Mouse (Mus musculus) spleen, postnatal 14 days (tissue): ENCODE measurements around the gene Sptan1.
"Not testable (repeated sequence)": the region's sequence is repeated elsewhere in the genome, so short reads cannot be mapped to it uniquely, and the experiment has no call there.

Experiments
- DNase-seq, 2 experiments: peaks; one replicate each; pipeline ENCODE4 v3.0.0; 2021 to 2022; ENCODE audit warnings: low spot score in 2 of 2

Gene Sptan1

DNA sequence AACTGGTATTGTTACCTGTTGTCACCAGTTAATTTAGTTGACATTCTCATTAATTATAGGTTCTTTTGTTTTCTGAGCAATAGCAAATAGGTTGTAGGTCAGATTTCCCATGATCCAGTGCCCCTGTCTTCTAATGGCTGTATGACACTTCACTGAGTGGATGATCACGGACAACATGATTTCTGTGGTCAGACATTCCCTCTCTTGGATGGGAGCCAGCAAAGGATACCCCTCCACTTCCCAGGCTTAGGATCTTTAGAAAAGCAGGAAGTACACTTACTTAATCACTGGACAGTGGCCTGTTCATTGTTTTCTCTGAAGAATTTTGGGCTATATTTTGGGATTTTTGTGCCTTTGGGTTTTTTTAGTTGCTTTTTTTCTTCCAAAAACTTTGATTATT, 43.7 kb downstream of the Sptan1 start:
- no peak for DNase-seq

DNA sequence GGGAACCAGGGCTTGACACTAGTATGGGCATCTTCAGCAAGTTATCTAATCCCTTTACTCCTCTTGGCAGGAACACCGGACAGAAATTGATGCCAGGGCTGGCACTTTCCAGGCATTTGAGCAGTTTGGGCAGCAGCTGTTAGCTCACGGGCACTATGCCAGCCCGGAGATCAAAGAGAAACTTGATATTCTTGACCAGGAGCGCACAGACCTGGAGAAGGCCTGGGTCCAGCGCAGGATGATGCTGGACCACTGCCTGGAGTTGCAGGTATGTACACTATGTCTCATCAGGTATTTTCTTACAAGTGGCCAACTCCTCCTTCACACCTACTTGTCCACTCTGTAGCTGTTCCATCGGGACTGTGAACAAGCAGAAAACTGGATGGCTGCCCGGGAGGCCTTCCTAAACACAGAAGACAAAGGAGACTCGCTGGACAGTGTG, 45.5 kb downstream of the Sptan1 start:
- DNase-seq: no peak

DNA sequence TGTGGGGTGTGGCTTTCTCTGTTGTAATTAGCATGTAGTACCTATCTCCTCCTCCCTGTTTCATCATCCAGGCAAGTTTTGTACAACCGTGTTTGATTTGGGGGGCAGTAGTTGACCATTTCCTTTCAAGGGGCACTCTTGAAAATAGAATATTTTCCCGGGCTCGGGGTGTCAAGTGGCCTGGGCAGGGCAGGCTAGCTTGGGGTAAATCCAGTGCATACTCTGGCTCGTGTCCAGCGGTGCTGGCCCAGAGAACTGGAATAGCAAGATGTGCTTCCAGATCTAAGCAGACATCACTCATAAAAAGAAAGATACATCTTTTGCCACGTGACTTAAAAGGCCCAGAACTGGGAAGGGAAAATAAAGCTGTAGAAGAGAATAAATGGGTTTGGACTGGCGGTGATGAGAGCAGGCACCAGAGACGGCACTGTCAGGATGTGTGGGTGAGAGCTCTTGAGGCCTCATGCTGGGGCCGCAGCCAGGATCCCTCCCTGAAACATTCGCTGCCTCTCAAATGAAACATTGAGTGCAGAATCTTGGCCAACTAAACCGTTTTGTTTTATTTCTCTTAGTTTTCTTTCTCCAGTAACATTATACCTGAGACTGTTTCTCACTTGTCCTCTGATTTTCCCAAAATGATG, 49.1 kb downstream of the Sptan1 start:
- DNase-seq: no peak

DNA sequence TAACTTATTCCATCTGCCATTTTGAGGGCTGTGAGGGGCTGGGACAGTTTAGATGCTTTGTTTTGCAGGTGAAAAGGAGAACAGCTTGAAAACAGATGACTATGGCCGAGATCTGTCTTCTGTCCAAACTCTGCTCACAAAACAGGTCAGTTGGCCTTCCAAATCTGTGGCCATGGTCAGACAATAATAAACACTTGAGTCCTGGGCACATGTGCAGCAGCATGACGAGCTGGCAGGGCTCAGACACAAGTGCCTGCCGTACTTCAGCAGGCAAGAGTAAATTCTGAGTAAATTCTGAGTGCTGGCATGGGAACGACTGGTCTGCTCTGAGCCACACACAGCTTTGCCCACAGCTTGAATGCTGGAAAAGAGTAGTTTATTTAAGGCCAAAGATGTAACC, 60.1 kb downstream of the Sptan1 start:
- DNase-seq: no peak

DNA sequence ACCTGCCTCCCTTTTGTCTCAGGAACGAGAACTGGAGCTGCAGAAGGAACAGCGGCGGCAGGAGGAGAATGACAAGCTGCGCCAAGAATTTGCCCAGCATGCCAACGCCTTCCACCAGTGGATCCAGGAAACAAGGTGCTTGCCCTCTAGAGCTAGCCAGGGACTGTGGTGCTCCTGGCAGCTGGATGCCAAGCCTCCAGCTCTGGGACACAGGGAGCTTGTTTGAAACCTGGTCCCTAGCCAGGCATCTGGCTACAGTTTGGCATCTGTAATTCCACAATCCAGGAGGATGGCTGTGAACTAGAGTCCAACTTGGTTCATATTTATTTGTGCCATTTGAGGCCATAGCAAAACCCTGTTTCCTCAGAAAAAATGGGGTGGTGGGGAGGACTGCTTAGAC, 61.6 kb downstream of the Sptan1 start:
- DNase-seq: no peak

DNA sequence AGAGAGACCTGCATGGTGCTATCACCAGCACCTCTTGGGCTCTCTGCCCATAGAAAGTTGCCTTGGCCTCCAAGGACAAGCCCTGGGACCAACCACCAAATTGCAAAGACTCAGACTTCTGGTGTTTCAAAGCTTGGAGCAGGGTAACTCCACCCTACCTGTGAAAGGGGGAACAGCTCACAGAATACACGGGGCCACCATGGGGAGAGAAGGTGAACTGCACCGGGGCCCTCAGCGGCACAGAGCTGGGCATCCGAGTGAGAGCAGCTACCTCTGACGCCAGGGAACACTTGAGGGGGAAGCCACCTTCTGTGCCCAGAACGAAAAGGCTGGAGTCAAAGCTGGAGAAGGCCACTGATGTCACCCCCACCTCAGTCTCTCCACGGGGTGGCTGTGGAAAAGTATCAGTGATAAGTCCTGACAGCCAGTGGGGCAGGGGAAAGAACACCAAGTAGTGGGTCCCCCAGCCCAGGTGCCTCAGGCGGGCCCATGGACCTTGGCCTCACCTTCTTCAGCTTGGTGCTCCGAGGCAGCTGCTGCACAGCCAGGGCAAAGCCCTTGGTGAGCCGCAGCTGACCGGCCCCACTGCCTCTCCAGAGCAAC, 67.0 kb downstream of the Sptan1 start:
- DNase-seq: no peak

DNA sequence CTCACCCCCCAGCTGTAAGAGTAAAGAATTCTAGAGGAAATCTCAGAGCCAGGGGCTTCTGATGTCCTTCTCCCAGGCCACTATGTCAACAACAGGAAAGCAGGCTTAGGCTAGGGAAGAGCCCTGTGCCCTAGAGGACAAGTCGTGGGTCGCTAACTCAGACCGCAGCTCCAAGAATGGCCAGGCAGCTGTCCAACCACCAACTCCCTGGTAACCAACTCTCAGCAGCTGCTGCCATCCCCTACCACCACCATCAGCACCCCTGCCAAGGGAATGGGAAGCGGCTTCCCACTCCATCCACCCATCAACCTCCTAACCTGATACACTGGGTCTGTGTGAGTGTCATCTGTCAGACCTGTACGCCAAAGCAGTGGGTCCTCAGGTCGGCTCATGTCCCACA, 67.6 kb downstream of the Sptan1 start:
- DNase-seq: no peak

DNA sequence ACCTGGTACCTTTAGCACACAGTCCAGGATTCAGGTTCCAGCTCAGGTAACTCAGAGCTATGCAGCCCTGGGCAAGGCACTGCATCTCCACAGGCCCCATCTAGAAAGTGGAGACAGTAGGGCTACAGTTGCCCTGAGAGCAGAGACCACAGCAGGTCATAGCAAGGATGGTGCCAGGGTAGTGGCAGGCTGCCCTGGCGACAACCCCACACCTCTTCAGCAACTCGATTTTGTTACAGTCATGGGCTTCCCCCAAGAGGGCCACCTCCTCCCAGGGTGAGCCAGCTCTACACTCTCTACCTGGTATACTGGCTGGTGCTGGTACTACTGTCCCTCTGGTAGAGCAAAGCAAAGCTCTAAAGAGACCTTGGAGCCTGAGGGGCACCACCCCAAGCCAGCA, 72.4 kb downstream of the Sptan1 start:
- no peak for DNase-seq

DNA sequence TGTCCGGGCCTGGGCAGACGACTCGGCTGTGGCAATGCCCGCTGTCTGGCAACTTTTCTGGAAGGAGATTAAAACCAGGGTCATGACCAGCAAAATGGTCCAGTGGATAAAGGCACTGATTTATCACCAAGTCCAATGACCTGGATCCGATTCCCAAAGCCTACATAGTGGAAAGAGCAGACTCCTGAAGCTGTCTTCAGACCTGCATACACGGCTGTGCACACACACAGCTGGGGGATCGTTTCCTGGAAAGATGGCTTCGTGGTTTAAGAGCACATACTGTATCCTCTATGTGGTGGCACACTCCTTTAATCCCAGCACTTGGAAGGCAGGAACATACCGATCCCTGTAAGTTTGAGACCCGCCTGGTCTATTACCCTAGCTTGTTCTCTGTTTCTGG, 73.0 kb downstream of the Sptan1 start:
- no peak for DNase-seq

DNA sequence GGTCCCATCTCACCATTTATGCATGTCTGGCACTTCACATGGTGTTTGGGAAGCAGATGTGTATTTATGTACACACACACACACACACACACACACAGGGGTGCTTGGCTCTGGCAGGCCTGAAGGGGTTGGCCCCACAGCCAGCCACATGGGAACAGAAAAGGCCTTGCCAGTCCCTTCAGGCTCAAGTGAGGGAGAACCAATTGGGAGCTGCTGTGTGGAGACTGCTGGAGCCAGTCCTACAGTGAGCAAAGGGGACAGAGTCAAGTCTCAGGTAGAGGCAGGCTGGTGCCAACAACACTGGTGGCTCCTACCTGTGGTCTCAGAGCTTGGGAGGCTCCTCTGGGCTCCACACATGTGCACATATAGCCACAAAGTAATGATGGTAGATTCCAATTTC, 74.3 kb downstream of the Sptan1 start:
- no peak for DNase-seq

DNA sequence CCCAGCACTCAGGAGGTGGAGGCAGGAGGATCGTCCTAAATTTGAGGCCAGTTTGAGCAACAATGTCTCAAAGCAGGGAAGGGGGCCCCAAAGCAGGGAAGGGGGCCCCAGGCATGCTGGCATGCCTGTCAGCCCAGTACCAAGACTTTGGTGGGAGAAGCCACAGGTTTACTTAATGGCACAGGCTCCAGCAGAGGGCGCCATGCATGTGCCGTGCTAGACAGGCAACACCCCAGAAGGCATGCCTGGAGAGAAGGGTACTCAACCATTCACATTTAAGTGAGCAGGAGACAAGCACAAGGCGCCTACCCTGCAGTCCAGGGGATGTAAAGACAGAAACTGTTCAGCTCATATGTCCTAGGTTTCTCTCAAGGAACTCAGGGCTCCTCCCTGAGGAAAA, 77.1 kb downstream of the Sptan1 start:
- peak; percentile 62 to 80 for DNase-seq

DNA sequence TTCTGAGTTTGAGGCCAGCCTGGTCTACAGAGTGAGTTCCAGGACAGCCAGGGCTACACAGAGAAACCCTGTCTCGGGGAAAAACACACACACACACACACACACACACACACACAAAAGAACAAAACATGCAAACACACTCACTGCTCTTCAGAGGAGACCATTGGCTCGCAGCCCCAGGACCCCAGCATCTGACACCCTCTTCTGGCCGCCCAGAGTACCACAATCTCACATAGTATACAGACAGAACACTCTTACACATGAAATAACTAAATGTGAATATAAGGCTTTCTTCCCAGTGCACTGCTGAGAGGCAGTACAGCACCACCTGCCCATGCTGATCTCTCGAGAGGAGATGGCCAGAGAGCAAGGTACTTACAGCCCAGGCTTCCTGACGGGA, 79.2 kb downstream of the Sptan1 start:
- no peak for DNase-seq

DNA sequence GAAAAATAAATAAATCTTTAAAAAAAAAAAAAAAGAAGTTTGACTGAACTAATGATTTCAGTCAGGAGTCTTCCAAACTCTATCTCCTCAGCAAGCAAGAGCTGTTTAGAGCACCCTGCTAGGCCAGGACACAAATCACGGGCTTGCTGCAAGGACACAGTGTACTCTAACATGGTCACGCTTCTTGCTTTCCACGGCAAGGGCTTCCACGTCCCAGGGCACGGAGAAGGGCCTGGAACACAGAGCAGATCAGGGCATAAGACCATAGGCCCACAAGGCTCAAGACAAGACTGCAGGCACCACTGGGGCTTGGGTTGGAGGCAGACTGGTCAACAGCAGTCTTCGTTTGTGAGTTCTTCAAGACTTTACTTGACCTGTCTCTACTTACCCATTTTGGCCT, 81.8 kb downstream of the Sptan1 start:
- DNase-seq: no peak

DNA sequence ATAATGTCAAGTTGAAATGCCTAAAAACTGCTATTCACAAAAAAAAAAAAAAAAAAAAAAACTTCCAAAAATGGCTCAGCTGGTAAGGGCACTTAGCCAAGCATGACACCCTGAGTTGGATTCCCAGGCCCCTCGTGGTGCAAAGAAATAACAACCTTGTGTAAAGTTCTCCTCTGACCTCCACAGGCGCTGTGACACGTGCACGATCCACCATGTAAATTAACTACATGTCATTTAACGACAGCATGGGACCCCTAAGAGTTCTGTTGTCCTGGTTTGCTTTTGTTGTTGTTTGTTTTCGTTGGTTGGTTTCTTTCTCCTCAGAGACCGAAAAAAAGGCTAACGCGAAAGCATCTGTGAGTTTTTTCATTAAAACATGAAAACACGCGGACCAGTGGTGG, 82.7 kb downstream of the Sptan1 start:
- no peak for DNase-seq

DNA sequence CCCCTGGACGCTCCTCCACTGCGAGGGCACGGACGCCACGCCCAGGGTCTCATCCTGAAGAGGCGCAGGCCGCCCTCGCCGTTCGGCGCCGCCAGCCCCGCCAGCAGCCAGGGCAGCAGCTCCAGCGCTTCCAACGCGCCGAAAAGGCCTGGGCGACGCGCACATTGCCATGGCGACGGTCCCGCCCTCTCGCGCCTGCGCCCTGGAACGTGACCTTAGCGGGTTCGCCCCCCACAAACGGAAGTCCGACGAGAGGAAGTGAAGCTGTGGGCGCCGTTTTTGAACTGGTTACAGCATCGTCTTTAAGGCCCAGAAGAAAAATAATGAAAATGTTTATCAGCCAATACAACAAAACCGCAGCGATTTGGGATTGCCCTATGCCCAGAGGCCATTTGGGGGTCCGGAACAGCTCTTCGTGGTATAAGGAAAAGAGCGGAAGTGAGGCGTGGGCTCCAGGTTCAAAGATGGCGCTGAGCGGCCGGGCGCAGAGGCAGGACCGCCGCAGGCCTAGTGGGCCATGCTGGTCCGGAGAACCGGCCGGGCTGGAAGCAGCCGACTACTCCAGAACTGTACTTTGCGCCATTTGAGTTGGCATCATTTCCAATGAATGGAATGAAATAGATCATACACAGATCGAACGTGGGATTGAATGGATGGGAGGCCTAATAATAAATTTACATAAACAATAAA, 83.5 kb downstream of the Sptan1 start, which contains the start of gene Wdr34:
Gene Wdr34 (minus strand): TSS at position 183 of the 690 bp plus-strand sequence.
- peak; percentile 97 to 98 for DNase-seq

DNA sequence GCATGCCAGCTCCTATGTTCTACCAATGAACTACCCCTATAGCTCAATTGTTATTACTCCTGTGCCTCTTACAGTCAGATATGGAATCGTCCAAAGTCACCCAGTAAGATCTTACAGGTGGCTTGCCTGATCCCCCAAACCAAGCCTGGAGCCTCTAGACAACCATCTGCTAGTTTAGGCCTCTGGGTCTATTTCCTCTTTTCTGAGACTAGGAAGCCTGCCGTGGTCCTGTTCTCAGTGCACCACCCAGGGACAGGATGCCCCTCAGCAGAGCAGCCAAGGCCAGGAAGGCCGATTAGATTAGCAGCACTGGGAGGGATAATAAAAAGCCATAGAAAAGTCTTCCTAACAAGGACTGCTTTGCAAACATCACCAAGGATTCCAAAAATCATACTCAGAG, 84.5 kb downstream of the Sptan1 start:
- no peak for DNase-seq

DNA sequence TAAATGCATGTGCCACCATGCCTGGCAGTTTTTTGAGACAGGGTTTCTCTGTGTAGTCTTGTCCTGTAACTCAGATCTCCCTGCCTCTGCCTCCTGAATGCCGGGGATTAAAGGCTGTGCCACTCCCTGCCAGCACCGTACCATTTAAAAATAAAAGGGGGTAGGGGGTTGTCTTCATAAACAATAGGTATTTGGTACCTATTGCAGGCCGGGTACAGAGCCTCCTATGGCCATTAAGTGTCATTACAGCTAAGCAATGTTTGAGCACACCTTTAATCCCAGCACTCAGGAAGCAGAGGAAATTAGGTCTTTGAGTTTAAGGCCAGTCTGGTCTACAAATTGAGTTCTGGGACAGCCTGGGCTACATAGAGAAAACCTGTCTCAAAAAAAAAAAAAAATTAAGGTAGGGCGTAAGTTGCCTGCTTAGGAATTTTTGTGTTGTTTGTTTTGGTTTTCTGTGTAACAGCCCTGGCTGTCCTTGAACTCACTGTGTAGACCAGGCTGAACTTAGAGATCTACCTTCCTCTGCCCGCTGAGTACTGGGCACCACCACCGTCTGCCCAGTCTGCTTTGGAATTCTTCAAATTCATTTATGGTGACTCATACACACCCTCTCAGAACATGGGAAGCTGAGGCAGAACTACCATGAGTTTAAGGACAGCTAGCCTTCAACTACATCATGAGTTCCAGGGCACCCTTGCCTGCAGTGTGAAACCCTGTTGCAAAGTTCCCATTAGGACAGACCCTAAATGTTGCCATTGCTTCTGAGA, 86.8 kb downstream of the Sptan1 start:
- no peak for DNase-seq

DNA sequence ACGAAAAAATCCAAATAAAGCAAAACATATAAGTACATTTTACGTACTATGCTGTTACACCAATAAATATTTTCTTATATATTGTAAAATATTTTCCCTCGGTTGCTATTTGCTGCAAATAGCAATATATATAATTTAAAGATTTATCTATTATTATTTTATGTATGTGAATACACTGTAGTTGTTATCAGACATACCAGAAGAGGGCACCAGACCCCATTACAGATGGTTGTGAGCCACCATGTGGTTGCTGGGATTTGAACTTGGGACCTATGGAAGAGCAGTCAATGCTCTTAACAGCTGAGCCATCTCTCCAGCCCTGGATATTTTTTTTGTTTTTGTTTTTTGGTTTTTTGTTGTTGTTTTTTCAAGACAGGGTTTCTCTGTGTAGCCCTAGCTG, 90.0 kb downstream of the Sptan1 start:
- not testable (repeated sequence) for DNase-seq

DNA sequence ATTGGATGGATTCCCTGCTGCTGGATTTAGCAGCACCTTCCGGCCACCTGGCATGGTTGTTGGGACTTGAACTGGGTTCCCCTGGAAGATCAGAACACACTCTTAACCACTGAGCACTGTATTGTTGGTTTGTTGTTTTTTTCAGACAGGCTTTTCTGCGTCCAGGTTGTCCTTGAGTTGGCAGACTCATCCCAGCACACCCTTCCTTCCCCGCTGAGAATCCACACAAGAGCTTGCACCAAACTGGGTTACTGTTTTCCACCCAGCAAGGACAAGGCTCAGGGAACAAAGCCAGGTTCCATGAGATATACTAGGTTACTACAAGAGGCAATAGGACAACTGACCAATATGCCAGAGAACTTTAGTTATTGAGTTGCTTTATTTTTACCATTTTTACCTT, 91.4 kb downstream of the Sptan1 start:
- DNase-seq: no peak

DNA sequence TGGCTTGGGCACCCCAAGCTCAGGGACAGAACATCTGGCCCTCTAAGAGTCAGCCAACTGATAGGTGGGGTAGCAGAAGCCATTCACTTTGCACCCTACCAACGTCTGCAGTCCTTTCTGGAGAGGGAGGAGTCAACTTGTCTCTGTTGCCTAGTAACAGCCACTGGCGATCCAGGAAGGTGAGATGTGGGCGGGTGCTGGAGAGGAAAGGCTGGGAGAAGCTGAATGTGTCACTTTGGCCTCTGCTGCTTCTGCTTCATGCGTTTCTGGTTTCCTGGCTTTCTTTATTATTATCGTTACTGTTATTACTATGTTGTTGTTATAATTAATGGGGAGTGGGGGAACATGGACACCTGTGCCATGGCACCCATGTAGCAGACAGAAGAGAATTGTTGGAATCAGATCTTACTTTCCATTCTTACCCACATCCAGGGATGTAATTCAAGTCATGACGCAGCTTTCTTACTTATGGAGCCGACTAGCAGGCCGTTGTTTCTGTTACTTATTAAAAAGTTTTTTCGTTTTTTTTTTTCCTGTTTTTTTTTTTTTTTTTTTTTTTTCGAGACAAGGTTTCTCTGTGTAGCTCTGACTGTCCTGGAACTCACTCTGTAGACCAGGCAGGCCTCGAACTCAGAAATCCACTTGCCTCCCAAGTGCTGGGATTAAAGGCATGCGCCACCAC, 92.0 kb downstream of the Sptan1 start, which contains the start of gene Set:
Gene Set (plus strand): TSS at position 156 of the 682 bp plus-strand sequence.
- DNase-seq: no peak

DNA sequence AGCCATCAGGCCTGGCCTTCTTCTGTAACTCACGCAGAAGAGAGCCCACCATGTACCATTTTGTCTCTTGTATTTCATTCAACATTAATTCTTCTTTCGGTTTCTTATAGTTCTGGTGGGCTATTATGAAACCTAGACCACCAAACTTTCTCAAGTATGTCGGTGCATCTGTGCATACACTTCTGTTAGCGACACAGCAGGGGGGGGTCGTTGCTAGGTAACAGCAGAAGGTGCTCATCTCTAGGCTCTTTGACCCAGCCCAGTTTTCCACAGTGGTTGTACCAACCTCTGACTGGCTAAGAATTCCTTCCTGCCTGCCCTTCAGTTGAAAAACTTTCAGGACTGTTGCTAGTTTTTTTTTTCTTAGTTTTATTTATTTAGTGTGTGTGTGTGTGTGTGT, 93.1 kb downstream of the Sptan1 start:
- DNase-seq: no peak
